Mouse (Mus musculus): ENCODE data around the gene Lonp1. TPM values are rescaled to one million over a fixed set of nuclear protein-coding genes. Genes with fewer than 3 reads are reported as not detected.

The Lonp1 gene
- total and polyA plus RNA-seq, 3 experiments: 95.9 to 131 (median 113) TPM

- Histone ChIP-seq H3K27me3 (ENCODE audit: control insufficient read depth, insufficient read depth, low read length) (no peaks in the 10 kb centered on the region), H3K4me1 (ENCODE audit: control insufficient read depth, insufficient read depth, low read length) (peaks cover 4% of the 10 kb centered on the region; the same call in 1 of the 2 replicates), H3K27ac (0 out of 2 replicates have a peak overlapping the region, but pooled peaks have one; percentile 21), H3K36me3 (ENCODE audit: control insufficient read depth, insufficient read depth, low read length) (no peaks in the 10 kb centered on the region), H3K4me3 (peak overlapping the region; percentile 63), H3K9ac (ENCODE audit: low read depth, low read length) (peak overlapping the region; percentile 53), H3K79me2 (replicated peaks; ENCODE audit: control insufficient read depth, insufficient read depth, low read length) (peaks cover under 1% of the 10 kb centered on the region; the same call in 1 of the 2 replicates)
- WGBS: 2% methylated on average over 31 of the region's 31 CpGs
- peak; percentile 83 to 89 for DNase-seq
- TF ChIP-seq POLR2A (IDR thresholded peaks at IDR 0.05; ENCODE audit: insufficient read depth, low read depth, low read length) (no peak), EP300 (IDR thresholded peaks at IDR 0.05; ENCODE audit: insufficient read depth, low read depth, low read length) (peak; percentile 75), CTCF (IDR thresholded peaks at IDR 0.05) (peak; percentile 98)
- intact Hi-C loops (cut with DNase I): loop anchor here (1.0 to 5.0 kb wide), 4 partner anchors 55 to 312 kb away; partner anchors contain the start of gene Rpl36
Measured at GRCm38 (mm10) chr17:56668384-56669144, 41.9 kb upstream of the Lonp1 start.

GRCm38 (mm10) chr17:56667591-56667990 lies 40.9 kb upstream of the Lonp1 start:
- Histone ChIP-seq H3K79me2 (replicated peaks; ENCODE audit: control insufficient read depth, insufficient read depth, low read length) (no peaks in the 10 kb centered on the region), H3K4me3 (no peak overlapping the region), H3K27me3 (ENCODE audit: control insufficient read depth, insufficient read depth, low read length) (no peaks in the 10 kb centered on the region), H3K27ac (no peak overlapping the region), H3K9ac (ENCODE audit: low read depth, low read length) (no peak overlapping the region), H3K4me1 (ENCODE audit: control insufficient read depth, insufficient read depth, low read length) (peaks cover 4% of the 10 kb centered on the region; the same call in 1 of the 2 replicates), H3K36me3 (ENCODE audit: control insufficient read depth, insufficient read depth, low read length) (no peaks in the 10 kb centered on the region)
- WGBS: 69% methylated on average over 3 of the region's 3 CpGs
- no peak for DNase-seq
- intact Hi-C loops (cut with DNase I): loop anchor here (5.0 kb wide), 1 partner anchor 110 kb away; no protein-coding TSS in a partner anchor
- TF ChIP-seq EP300 (IDR thresholded peaks at IDR 0.05; ENCODE audit: insufficient read depth, low read depth, low read length): no peak
- TF ChIP-seq CTCF (IDR thresholded peaks at IDR 0.05): no peak
- TF ChIP-seq POLR2A (IDR thresholded peaks at IDR 0.05; ENCODE audit: insufficient read depth, low read depth, low read length): no peak

- Histone ChIP-seq H3K79me2 (replicated peaks; ENCODE audit: control insufficient read depth, insufficient read depth, low read length) (no peaks in the 10 kb centered on the region), H3K27me3 (ENCODE audit: control insufficient read depth, insufficient read depth, low read length) (no peaks in the 10 kb centered on the region), H3K4me3 (no peak overlapping the region), H3K36me3 (ENCODE audit: control insufficient read depth, insufficient read depth, low read length) (no peaks in the 10 kb centered on the region), H3K27ac (no peak overlapping the region), H3K9ac (ENCODE audit: low read depth, low read length) (no peak overlapping the region), H3K4me1 (ENCODE audit: control insufficient read depth, insufficient read depth, low read length) (peaks cover 2% of the 10 kb centered on the region; the same call in 1 of the 2 replicates)
- 63% methylated on average over 4 of the region's 4 CpGs for WGBS
- TF ChIP-seq CTCF (IDR thresholded peaks at IDR 0.05) (no peak), POLR2A (IDR thresholded peaks at IDR 0.05; ENCODE audit: insufficient read depth, low read depth, low read length) (no peak), EP300 (IDR thresholded peaks at IDR 0.05; ENCODE audit: insufficient read depth, low read depth, low read length) (no peak)
- DNase-seq: no peak
- intact Hi-C loops (cut with DNase I): loop anchor here (5.0 kb wide), 1 partner anchor 109 kb away; no protein-coding TSS in a partner anchor
Measured at GRCm38 (mm10) chr17:56666384-56666783, 39.7 kb upstream of the Lonp1 start.

- Histone ChIP-seq H3K36me3 (ENCODE audit: control insufficient read depth, insufficient read depth, low read length) (no peaks in the 10 kb centered on the region), H3K79me2 (replicated peaks; ENCODE audit: control insufficient read depth, insufficient read depth, low read length) (no peaks in the 10 kb centered on the region), H3K4me1 (ENCODE audit: control insufficient read depth, insufficient read depth, low read length) (peaks cover 2% of the 10 kb centered on the region; the same call in 1 of the 2 replicates), H3K9ac (ENCODE audit: low read depth, low read length) (no peak overlapping the region), H3K4me3 (no peak overlapping the region), H3K27me3 (ENCODE audit: control insufficient read depth, insufficient read depth, low read length) (no peaks in the 10 kb centered on the region), H3K27ac (no peak overlapping the region)
- no peak for DNase-seq
- intact Hi-C loops (cut with DNase I): no loop called here
- WGBS: 25% methylated on average over 10 of the region's 10 CpGs
- no peak for TF ChIP-seq CTCF (IDR thresholded peaks at IDR 0.05)
Measured at GRCm38 (mm10) chr17:56664333-56664732, 37.6 kb upstream of the Lonp1 start.

- Histone ChIP-seq H3K4me1 (ENCODE audit: control insufficient read depth, insufficient read depth, low read length) (no peaks in the 10 kb centered on the region), H3K27ac (no peak overlapping the region), H3K36me3 (ENCODE audit: control insufficient read depth, insufficient read depth, low read length) (no peaks in the 10 kb centered on the region), H3K9ac (ENCODE audit: low read depth, low read length) (no peak overlapping the region), H3K27me3 (ENCODE audit: control insufficient read depth, insufficient read depth, low read length) (no peaks in the 10 kb centered on the region), H3K4me3 (no peak overlapping the region), H3K79me2 (replicated peaks; ENCODE audit: control insufficient read depth, insufficient read depth, low read length) (no peaks in the 10 kb centered on the region)
- intact Hi-C loops (cut with DNase I): no loop called here
- 56% methylated on average over 3 of the region's 3 CpGs for WGBS
- no peak for DNase-seq
- TF ChIP-seq CTCF (IDR thresholded peaks at IDR 0.05): no peak
- no peak for TF ChIP-seq POLR2A (IDR thresholded peaks at IDR 0.05; ENCODE audit: insufficient read depth, low read depth, low read length)
- no peak for TF ChIP-seq EP300 (IDR thresholded peaks at IDR 0.05; ENCODE audit: insufficient read depth, low read depth, low read length)
Measured at GRCm38 (mm10) chr17:56663659-56664058, 37.0 kb upstream of the Lonp1 start.

GRCm38 (mm10) chr17:56656171-56656570 lies 29.5 kb upstream of the Lonp1 start:
- WGBS: 71% methylated on average over 6 of the region's 6 CpGs
- Histone ChIP-seq H3K4me1 (ENCODE audit: control insufficient read depth, insufficient read depth, low read length) (no peaks in the 10 kb centered on the region), H3K79me2 (replicated peaks; ENCODE audit: control insufficient read depth, insufficient read depth, low read length) (no peaks in the 10 kb centered on the region), H3K4me3 (no peak overlapping the region), H3K27me3 (ENCODE audit: control insufficient read depth, insufficient read depth, low read length) (no peaks in the 10 kb centered on the region), H3K27ac (no peak overlapping the region), H3K9ac (ENCODE audit: low read depth, low read length) (no peak overlapping the region), H3K36me3 (ENCODE audit: control insufficient read depth, insufficient read depth, low read length) (no peaks in the 10 kb centered on the region)
- DNase-seq: no peak
- intact Hi-C loops (cut with DNase I): no loop called here
- TF ChIP-seq CTCF (IDR thresholded peaks at IDR 0.05) (no peak), EP300 (IDR thresholded peaks at IDR 0.05; ENCODE audit: insufficient read depth, low read depth, low read length) (no peak), POLR2A (IDR thresholded peaks at IDR 0.05; ENCODE audit: insufficient read depth, low read depth, low read length) (no peak)
